Mouse (Mus musculus): ENCODE data around the gene Camsap2.

Gene Camsap2

DNA sequence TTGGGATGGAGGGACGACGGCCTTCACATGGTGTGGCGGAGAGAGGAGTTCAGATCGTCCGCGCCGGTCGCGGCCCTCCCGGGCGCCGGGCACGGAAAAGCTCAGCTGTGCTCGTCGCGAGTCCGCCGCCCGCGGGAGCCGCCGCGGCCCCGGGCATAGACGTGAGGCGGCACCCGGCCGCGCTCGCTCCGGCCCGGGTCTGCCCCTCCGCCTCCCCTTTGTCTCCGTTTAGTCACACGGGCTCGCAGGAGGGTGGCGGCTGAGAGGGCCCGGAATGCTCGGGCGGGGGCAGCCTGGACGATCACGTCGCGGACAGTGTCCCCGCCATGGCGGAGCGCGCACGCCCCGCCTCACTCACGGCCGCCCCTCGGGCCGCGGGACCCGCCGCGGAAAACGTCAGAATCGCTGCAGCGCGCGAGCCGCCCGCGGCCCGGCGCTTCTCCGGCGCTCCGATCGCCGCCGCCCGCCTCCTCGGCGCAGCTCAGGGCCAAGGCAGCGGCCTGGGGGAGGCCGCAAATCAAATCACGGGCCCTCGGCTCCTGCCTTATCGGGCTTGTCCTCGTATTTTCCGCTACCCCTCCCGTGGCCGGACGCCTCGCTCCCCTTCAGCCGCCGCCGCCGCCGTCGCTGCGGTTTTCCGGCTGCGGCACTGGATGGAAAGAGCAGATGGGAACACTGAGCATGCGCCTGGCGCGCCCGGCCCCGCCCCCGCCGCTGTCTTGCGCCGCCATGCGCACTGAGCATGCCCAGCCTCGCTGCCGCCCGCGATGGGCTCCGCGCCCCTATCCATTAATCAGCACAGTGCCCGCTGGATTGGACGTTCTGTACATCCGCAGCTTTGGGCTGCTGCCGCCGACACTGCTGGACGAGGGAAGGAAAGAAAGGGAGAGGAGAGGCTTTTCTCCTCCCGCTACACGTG is at the start of gene Camsap2:
Gene Camsap2 (minus strand): TSS at position 651 of the 919 bp plus-strand sequence.
- peak; percentile 95 for DNase-seq

DNA sequence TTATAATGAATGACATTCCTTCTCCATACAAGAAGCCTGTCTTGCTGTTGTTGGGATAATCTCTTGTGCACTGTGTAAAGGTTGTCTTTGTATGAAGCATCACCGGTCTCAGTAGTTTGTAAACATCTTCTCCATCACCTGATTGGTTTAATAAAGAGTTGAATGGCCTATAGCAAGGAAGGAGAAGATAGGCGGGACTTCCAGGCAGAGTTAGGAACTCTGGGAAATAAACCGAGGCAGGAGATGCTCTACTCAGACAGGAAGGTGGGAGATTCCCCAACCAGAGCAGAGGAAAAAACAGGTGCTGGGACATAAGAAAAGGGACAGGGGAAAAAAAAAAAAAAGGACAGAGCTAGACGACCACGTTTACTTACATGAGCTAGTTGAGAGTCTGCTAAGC is 49.2 kb upstream of the Camsap2 start:
- no peak for DNase-seq

DNA sequence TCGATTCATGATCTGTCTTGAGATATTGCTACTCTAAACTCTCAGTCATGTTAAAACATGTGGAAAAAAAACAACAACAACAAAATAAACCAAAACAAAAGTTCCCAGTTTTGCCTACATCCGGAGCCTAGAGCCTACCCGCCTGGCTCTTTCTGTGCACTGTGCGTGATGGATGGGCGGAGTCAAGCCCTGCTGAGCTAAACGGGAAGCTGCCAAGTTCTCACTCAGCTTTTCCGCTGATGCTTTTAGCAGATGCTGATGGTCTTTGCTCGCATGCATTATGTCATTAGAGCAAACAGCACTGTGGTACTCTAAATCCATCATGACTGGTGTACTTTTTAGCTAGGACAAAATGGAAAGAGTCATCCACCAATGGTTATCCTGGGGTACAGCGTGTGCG is 48.6 kb upstream of the Camsap2 start:
- DNase-seq: peak; percentile 46

DNA sequence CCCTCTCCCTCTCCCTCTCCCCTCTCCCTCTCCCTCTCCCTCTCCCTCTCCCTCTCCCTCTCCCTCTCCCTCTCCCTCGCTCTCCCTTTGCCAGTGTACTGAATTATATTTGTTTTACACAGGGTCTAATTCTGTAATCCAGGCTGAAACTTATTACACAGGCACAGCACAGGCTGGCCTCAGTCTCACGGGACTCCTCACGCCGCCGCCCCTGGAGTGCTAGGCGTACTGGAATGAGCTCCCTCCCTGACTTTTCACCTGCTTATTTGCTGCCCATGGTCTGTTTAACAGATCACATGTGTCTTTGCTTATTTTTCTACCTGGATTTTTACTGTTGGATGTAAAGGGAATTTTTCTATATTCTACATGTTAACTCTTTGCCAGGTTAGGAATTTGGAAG is 41.0 kb upstream of the Camsap2 start:
- no peak for DNase-seq

DNA sequence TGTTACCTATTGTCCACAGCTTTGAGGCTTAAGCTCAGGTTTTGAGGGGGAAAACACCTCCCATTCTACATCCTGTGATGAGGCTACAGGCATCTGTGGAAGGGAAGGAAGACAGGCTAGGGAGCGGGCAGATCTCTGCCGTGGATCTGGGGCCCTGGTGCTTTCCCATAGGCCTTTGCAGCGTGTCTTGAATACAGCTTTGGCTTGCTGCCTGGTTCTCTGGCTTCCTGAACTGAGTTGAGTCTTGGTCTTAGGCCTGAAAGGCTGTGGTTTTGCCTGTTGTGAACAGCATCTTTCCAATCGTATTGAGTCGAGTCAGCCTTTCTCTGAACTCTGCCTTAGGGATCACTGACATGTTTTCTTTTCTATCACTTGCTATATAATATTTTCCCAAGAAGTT is 35.7 kb upstream of the Camsap2 start:
- DNase-seq: no peak

DNA sequence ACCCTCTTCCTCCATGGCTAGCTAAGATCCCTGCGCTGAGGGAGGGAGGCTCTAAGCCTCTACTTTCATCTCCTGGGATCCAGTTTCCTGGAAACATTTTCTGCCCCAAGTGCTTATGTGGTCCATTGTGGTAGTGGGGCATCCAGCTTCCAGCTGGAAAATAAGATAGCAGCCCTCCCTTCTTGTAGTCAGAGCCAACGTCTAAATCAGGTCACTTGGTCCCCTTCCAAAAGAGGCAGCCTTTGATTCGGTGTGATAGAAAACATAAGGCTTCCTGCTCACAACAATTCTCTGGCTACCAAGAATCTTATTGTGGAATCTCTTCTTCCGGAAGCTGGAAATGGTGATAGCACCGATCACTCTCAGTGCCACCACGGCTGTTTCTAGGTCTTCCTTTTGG is 35.3 kb upstream of the Camsap2 start:
- DNase-seq: no peak

DNA sequence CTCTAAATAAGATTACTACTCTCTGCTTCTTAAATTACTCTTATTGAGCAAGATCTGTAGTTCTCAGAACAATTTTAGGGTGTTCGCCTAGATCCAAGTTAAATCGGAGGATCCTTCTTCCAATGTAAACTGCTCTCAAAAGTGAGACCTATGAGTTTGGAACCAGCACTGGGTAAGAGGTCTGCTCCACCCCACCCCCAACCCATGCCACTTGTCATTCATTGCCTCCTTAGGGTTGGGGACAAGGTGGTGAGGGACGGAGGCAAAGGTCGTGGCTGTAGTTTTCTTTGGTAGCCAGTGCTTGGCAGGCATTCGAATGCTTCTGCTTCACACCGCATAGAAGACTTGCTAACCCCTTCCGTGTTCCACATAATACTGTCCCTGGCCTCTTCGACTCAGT is 34.7 kb upstream of the Camsap2 start:
- no peak for DNase-seq

DNA sequence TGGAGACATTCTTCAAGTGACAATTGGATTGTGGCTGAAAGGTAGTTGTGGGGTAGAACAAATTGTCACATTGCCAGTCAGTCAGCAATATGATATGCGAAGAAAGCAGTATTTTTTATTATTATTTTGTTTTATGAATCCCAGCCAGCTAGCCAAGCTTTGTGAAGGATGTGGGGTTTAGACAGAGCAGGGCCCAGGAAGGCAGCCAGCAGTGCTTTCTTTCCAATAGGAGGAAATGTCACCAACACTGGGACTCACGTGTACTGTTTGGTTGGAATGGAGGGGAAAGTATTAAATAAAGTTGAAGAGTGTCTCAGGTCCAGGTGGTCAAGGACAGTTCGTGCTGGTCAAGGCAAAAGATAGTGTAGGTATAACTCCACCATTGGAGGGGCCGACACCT is 34.3 kb upstream of the Camsap2 start:
- no peak for DNase-seq

DNA sequence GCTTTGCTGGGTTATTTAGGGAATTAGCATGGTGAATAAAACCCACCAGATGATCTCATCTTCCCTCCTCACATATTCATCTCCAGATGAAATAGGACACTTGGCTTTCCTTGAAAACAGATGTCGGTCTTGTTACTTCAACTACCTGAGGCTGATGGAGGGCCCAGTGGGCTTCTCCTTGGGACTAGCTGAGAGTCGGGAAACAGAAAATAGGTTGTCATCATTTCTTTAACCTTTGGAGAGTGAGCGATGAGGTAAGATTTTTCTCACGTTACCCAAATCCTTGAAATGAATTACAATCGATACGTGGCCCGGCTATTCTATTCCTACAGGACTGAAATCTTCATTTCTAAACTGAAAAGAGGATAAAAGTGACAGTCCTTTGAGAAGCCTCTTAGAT is 33.4 kb upstream of the Camsap2 start:
- DNase-seq: no peak

DNA sequence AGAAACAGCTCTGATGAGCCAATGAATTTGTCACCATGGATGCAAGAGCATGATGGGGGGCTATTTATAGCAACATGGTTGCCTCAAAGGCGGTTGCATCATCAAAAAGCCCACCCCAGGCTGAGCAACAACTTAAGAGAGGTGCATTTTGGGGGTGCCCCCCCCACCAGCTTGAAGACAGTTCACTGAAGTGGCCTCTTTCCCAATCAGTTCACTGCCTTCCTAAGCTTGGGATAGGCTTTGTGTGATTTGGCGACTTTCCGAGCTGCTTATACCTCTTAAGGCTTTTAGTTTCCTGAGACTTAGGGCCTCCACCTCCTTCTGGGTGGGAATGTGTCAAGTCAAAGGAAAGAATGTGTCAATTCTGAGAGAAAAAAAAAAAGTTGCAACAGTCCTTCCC is 20.1 kb upstream of the Camsap2 start:
- DNase-seq: no peak

DNA sequence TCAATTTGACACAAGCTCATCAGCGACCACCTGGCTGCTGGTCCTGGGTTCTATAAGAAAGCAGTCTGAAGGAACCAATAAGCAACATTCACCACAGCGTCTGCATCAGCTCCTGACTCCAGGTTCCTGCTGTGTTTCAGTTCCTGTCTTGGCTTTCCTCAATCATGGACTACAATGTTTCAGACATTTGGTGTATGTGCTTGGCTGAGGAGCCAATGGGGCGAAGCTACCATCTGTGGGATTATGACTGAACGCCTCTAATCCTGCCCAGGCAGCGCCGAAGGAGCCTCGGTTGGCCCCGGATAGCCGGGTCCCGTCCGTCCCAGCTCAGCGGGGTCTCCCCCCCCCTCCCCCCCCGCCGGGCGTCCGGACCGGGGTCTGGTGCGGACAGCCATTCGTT is 18.8 kb upstream of the Camsap2 start:
- peak; percentile 78 for DNase-seq

DNA sequence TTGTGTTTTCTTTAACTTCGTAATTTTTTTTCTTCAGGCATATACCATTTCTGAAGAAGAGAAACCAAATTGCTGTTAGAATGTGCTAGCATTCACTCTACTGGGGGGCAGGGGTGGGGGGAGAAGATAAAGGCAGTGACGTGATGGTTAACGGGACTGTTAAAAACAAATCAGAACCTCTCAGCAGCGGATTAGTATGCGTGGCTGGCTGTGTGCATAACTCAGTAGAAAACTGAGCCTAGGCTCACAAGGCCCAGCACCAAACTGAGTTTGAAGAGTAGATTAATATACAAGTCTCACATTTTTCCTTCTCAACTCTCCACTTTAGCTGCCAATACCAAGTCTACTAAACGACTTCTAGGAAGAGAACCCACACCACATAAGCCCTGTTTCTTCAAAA is 17.1 kb upstream of the Camsap2 start:
- no peak for DNase-seq

DNA sequence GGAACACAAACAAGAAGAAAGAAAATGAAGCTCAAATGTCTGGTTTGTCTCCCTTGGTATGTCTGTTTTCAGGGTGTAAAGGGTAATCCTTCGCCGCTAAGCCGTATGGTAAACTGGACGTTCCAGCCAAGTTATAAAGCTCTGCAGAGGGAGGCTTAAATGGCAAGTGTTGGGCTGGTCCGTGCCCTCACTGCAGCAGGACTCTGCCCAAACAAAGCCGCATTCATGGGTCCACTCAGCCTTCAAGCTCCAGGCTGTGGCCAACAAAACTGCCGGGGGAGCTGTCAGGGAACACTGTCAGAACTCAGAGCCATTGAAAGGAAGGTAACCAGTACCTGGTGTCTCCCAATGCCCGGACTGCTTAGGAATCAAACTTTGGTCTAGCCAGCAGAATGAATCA is 16.7 kb upstream of the Camsap2 start:
- DNase-seq: no peak

DNA sequence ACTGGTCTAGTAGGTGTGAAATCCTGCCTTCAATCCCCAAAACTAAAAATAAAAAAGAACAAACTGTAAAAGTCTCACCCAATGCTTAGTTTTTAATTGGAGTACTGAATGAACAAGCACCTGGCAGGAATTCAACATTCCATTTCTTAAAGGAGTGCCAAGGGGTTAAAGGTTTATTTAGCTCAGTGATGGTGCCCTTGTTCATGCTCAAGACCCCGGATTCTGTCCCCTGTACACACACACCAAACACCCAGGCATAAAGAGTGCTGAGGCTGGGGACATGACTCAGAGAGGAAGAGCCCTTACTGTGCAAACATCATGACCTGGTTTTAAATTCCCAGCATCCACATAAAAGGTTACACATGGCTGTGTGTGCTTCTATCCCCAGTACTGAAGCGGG is 15.5 kb upstream of the Camsap2 start:
- no peak for DNase-seq

DNA sequence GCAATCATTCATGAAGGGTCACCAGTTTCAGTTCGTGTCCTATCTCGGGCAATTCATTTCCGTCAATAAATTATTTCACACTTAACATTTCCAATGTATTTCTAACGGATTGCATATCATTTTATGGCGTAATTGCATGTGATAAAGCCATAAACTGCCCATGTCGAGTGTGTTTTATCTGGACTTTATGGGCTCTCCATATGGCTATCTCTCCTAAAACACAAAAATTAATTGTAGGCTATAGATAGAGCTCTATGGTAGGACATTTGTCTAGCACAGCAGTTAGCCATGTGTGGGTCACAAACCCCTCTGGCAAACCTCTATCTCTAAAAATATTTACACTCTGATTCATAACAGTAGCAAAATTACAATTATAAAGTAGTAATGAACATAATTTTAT is 15.0 kb upstream of the Camsap2 start:
- no peak for DNase-seq

DNA sequence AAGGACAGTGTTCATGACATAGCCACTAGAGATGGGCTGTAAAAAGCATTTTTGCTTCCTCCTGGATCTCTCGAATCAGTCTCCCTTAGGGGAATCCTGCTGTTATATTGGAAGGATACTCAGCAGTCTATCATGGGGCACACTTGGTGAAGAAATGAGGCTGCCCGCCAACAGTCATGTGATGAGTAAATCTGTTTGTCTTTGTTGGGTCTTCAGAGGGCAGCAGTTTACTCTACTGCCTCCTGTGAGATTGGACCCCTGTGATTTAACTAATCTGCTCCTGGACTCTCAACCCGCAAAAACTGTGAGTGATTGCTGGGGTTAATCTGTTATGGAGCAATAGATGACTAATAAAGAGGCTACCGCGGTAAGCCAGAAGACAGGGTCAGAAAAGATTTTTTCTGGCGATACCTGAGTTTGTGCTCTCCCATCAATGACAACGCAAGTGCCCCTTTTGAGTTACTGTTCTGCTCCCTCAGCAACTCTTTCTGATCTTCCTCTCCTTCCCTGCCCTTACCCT is 13.0 kb upstream of the Camsap2 start:
- DNase-seq: no peak

DNA sequence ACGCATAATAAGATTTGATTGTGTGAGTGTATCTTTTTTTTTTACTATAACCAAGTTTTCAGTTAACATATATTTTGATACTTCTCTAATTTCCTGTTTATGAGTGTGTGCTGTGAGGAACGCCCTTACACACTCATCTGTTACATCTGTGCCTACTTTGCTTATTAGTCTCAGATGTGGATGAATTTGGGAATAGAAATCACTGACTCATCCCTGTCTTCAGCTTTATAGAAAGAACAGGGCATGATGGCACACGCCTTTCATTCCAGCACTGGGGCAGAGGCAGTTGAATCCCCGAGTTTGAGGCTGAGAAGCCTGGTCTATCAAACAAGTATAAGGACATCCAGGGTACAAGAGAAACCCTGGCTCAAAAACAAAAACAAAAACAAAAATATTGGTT is 9.7 kb upstream of the Camsap2 start:
- no peak for DNase-seq

DNA sequence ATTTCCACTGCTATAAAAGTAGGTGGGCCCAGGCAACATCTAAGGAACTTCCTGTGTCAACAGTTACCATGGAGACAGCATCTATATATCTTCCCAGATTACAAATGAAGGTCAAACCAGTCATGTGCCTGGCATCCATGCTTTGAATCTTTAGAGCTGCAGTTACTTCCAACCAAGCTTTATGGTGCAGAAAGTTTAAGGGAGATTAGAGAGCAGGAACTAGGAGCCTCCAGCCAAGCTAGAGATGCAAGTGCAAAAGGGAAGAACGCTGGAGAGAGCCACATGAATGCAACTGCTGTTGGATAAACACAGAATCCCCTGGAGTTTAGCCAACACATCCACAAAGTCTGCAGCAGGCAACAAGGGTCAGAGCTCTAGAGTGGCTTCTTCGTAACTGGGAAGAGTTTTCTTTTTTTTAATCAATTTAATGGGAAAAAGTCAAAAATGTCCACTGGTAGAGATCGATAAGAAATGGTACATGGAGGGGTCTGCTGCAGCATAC is 4.8 kb upstream of the Camsap2 start:
- DNase-seq: no peak

DNA sequence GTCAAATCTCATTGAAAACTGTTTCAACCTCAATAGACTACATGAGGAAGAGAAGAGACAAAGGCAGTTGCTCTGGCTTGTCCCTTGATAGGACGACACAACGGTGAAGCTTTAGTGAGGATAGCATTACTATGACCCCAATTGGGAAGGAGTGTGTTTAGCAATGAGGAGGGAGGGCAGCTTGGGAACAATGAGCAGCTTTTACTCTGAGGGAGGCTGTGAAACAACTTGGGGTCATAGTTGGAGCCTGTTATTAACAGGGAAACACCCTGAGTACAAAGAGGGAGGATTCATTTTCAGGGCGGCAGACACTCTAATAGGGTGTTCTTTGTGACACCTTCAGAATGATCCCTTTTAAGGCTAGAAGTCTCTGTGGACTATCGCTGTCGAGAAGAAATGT is 2.2 kb upstream of the Camsap2 start:
- DNase-seq: no peak

DNA sequence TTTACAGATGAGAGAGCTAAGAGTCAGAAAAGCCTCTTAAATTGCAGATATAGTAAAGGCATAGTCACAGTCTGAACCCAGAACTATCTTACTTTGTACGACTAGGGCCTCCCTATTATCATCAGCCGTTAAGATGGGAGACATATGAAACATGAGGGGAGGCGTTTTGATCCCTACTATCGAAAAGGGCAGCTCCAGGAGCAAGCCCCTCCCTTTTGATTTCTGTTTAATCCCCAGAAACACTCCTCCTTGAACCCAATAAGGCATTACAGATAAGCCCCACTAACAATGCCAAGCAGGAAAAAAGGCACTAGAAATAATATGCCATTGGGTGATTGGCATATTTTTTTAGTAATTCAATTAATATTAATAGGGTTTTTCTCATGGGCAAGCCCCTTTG is 1.2 kb upstream of the Camsap2 start:
- no peak for DNase-seq

DNA sequence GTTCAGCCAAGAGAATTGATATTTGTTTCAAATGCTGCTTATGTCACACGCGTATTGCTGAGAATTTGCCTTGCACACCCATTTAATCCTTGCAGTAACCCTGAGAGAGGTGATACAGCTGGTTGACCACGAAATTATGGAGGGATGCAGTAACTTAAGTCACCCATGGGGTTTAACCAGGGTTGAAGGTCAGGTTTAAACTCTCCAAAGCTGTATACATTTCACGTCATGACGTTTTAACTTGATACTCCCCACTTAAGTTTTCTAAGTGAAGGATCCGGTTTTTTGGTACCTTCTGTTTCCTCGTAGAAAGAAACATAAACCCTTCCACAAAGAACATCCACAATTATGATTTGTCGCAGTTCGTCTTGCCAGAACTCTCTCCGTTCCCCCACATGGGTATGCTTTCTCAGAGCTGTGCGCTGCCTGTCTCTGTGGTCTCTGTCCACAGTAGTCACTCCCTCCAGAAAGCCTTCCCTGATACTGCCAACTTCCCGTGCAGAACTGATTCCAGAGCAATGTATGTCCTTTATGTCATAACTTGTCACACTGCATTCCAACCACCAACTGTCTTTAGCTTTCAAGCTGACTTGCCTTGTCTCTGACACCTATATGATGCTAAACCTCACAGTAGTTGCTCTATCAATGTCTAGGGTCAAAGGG is 600 bp upstream of the Camsap2 start:
- no peak for DNase-seq

DNA sequence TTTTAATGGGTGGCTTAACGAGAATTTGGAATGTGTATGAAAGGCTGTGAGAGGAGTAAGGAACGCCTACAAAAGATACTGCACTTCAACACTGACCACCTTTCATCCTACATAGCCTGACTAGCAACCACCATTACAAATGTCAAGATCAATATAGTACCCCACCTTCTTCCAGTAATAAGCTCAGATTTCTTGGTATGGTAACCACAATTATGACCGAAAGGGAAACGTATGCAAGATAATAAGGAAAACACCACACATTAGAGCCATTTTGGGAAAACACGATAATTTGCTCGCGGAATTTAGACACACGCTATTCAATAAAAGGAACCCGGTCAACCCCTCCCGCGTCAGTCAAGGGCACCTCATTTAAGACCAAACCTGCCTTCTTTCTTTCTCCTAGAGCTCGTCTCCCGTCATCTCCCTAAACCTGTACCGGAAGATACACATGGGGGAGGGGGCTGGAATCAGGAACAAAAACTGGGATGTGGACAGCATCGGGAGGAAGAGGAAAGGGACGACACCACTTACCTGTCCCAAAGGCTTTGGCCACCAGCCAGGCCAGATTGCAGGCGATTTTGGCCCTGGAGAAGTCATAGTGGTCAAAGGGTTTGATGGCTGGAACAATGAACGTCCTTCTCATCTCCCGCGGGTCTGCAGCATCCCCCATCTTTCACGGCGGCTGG is 993 bp downstream of the Camsap2 start:
- DNase-seq: no peak

DNA sequence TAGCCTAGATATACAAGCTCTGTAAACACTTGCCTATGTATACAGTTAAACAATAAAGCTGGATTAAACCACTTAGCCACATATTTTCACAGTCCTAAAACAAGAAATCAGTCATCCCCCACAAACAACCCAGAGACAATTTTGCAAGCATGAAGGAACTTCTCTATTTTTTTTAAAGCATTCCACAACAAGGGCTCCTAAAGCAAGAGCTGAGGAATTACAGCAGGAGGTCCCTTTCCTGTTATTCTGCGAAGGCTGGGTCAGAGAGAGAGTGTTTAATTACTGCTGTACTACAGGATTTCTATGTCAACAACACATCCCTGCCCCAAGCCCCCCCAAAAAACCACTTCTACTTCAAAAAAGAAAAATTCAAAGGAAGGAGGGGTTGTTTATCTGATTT is 1.6 kb downstream of the Camsap2 start:
- DNase-seq: no peak

DNA sequence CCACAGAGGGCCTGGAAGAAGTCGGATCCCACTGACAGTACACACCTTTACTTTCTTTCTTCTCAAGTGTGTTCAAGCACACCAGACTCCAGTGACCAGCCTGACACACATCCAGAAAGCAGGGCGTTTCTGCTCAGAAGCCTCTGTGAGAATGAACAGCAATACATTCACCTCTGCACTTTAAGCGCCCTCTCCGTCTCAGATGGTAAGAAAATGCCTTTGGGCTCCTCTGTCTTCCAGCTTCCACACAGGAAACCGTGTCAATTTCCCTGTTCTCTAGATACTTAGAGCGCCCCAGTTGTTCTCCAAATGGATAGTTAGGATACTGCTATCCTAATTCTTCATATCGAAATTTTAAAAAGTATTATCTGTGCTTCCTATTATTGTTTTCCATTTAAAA is 2.2 kb downstream of the Camsap2 start:
- DNase-seq: no peak
